Comparison of ENCODE assay signal across 18 mouse cellular contexts in the genomic region with DNA sequence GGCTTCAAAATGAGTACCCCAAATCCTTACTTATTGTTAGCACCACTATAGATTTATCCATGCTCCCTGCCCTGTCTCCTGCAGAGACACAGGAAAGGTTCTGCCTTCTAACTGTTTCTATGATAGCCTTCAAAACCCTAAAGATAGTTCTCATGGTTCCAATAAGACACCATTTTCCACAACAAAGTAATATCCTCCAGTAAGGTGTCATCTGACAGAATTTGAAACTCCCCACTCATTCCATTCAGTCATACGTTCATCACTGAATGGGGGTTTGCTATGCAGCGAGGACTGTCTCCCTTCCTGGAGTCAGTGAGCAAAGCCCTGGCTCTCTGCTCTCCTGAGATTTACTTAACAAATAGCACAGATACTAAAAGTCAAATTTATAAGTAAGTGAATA. TPM values are rescaled to one million over a fixed set of nuclear protein-coding genes. Genes with fewer than 3 reads are reported as not detected.
A peak's percentile ranks its signal among the peaks of the same experiment; 100 is the strongest.
DNase-seq lines count a peak whose midpoint lies in the region; TF ChIP-seq lines count a peak whose summit lies in the region.
"Had no signal": no experiment of that assay in that cellular context is flagged by ENCODE, and none has a peak within 500 bp of the region (broad histone marks: within the 10 kb centered on the region; RNA-seq: fewer than 3 reads in every experiment).

No protein-coding gene starts in this region.

- no peak for TF ChIP-seq RAD21 in CH12.LX (IDR thresholded peaks at IDR 0.05; ENCODE audit: low read depth, low read length)

- no peaks in the 10 kb centered on the region for H3K27me3 ChIP-seq in CH12.LX (replicated peaks)
- H3K27me3 ChIP-seq: Patski had no signal

- DNase-seq in CD4-positive helper T cell, adult 2 months (ENCODE audit: low read depth, low spot score): peak; percentile 22
- no peak for DNase-seq in CH12.LX (ENCODE audit: extremely low read depth)
- DNase-seq in kidney, postnatal 14 days: no peak
- no peak for DNase-seq in embryo, embryonic 10 days (ENCODE audit: low spot score)
- DNase-seq: adrenal gland, adult 2 months; adrenal gland, adult 8-10 months; adrenal gland, postnatal 10 days; adrenal gland, postnatal 14 days; adrenal gland, postnatal 25 days; adrenal gland, postnatal 36 days; B cell, adult 2 months; cerebellum, adult 11 months; cerebellum, adult 11-12 months; cerebellum, adult 18-20 months; cerebellum, adult 2 months; cerebellum, adult 8-10 months had no signal

- peaks cover 4 to 43% of the 10 kb centered on the region in 2 experiments for H3K36me3 ChIP-seq in CH12.LX (replicated peaks in 1 of 2; ENCODE audit: control insufficient read depth in 1 of 2, insufficient read depth in 1 of 2, low read length in 1 of 2)
- H3K36me3 ChIP-seq: G1E had no signal

- TF ChIP-seq CTCF in CH12.LX (conservative IDR thresholded peaks at IDR 0.05 in 1 of 2, IDR thresholded peaks at IDR 0.05 in 1 of 2; ENCODE audit: low read depth in 2 of 2, low read length in 2 of 2): no peak

- H3K4me2 ChIP-seq in CH12.LX (ENCODE audit: insufficient read depth, low read depth, poor library complexity, severe bottlenecking): no peak overlapping the region

- no peak overlapping the region for H3K27ac ChIP-seq in CH12.LX (ENCODE audit: insufficient read depth, low read depth)

- TF ChIP-seq POLR2A in CH12.LX (IDR thresholded peaks at IDR 0.05; ENCODE audit: low read depth, low read length): no peak

- peaks cover 8 to 74% of the 10 kb centered on the region in 2 experiments for H3K4me1 ChIP-seq in CH12.LX (ENCODE audit: control insufficient read depth in 1 of 2, insufficient read depth in 2 of 2)

- in situ Hi-C loops in CH12.LX (cut with MboI; ENCODE audit: low pct_ligation_motif_present, low pct_unique_long_range_greater_than_20kb, low sequenced_read_pairs): no loop called here

- H3K79me2 ChIP-seq in CH12.LX (replicated peaks; ENCODE audit: control insufficient read depth, extremely low read depth, insufficient read depth, poor library complexity, severe bottlenecking): peaks cover 60% of the 10 kb centered on the region

- H3K9me3 ChIP-seq in CH12.LX (replicated peaks; ENCODE audit: low read length): no peaks in the 10 kb centered on the region
- H3K9me3 ChIP-seq: G1E had no signal

- H3K4me3 ChIP-seq in CH12.LX (replicated peaks in 1 of 3; ENCODE audit: low read depth in 2 of 3, low read length in 2 of 3, poor library complexity in 1 of 3): no peak overlapping the region

- H3K9ac ChIP-seq in CH12.LX (ENCODE audit: insufficient read depth, low read depth): no peak overlapping the region

- peak; percentile 56 for TF ChIP-seq EP300 in CH12.LX (IDR thresholded peaks at IDR 0.05; ENCODE audit: low read length)

- dilution Hi-C loops in CH12.LX (cut with MboI; ENCODE audit: extremely low pct_ligation_motif_present, extremely low pct_unique_long_range_greater_than_20kb, low sequenced_read_pairs): no loop called here

TF ChIP-seq in CH12.LX, 34 proteins besides CTCF, POLR2A, EP300 and RAD21:
- peak; percentile 78 for TF ChIP-seq ETS1 (conservative IDR thresholded peaks at IDR 0.05; ENCODE audit: low read depth, low read length)
- TF ChIP-seq MAFK (IDR thresholded peaks at IDR 0.05; ENCODE audit: insufficient replicate concordance, low read length): no peak
- peak; percentile 34; the same call in 1 of the 2 replicates for TF ChIP-seq MEF2A (IDR thresholded peaks at IDR 0.05; ENCODE audit: borderline replicate concordance, low read depth, low read length)
- peak; percentile 31; the same call in 1 of the 2 replicates for TF ChIP-seq IRF4 (IDR thresholded peaks at IDR 0.05; ENCODE audit: low read depth, low read length)
- TF ChIP-seq RCOR1 (conservative IDR thresholded peaks at IDR 0.05; ENCODE audit: low read depth, low read length): no peak
- no peak for TF ChIP-seq TCF12 (IDR thresholded peaks at IDR 0.05; ENCODE audit: low read depth, low read length)
- 0 out of 2 replicates have a peak, but pooled peaks have one; percentile 16 for TF ChIP-seq BHLHE40 (IDR thresholded peaks at IDR 0.05; ENCODE audit: low read depth, low read length)
- TF ChIP-seq MAX (IDR thresholded peaks at IDR 0.05; ENCODE audit: low read length): 0 out of 2 replicates have a peak, but pooled peaks have one; percentile 14
TF ChIP-seq in CH12.LX: peak in this region for 5.

RNA-seq across cellular contexts. Expression of a gene that starts 21.9 kb away (rescaled TPM):
- total RNA-seq in CH12.LX (2012; rRNA removed) (34.3 and 37.4 TPM in 2 replicates), CH12.LX (2014; rRNA removed) (25.1 and 26.7 TPM in 2 replicates)
- polyA plus RNA-seq in CH12.LX (2012; ENCODE audit: insufficient read length, low read depth): 98.6 and 106 TPM in 2 replicates
